Mouse (Mus musculus) v-Abl transformed pro-B cells (cell line): ENCODE data around the gene Olfr1359.

Experiments
- in situ Hi-C, 2 experiments: fragments of 400-800 bp; cut with MboI; formaldehyde crosslinking; loops; one replicate each; pipeline ENCODE4 v1.15.1; 2025; ENCODE audit not compliant: unreplicated experiment in 2 of 2

Olfr1359 gene

GRCm38 (mm10) chr13:21721757-21722372 is 24.0 kb downstream of the Olfr1359 start, which contains the start of gene Hist1h2bm:
Gene Hist1h2bm (plus strand): TSS chr13:21722044.
- in situ Hi-C loops = loop anchor here (5.0 to 25.0 kb wide), 3 partner anchors 210 to 1715 kb away; partner anchors contain the start of gene Gm11273 (in 1 of the 2)

- in situ Hi-C loops = loop anchor here (5.0 to 25.0 kb wide), 3 partner anchors 210 to 1715 kb away; partner anchors contain the start of gene Gm11273 (in 1 of the 2)
These were observed 24.5 kb downstream of the Olfr1359 start for GRCm38 (mm10) chr13:21722373-21722925.

GRCm38 (mm10) chr13:21722993-21723836 is 25.3 kb downstream of the Olfr1359 start:
- in situ Hi-C loops = loop anchor here (5.0 to 25.0 kb wide), 3 partner anchors 211 to 1714 kb away; partner anchors contain the start of gene Gm11273 (in 1 of the 2)

- in situ Hi-C loops = loop anchor here (5.0 to 25.0 kb wide), 6 partner anchors 791 to 1641 kb away; partner anchors contain the start of gene Elmo1 (in 2 of the 2)
These were observed 30.1 kb downstream of the Olfr1359 start for GRCm38 (mm10) chr13:21727948-21728572.

- in situ Hi-C loops = loop anchor here (5.0 to 25.0 kb wide), 6 partner anchors 792 to 1642 kb away; partner anchors contain the start of gene Elmo1 (in 2 of the 2)
These were observed 31.6 kb downstream of the Olfr1359 start for GRCm38 (mm10) chr13:21729544-21729943.

GRCm38 (mm10) chr13:21733466-21733865 is 35.6 kb downstream of the Olfr1359 start:
- in situ Hi-C loops = loop anchor here (5.0 to 25.0 kb wide), 10 partner anchors 51 to 1646 kb away; partner anchors contain the start of genes Elmo1 (in 2 of the 2), Hist1h1b (in 1 of the 2), Hist1h2an (in 1 of the 2) and Hist1h2bp (in 1 of the 2)

GRCm38 (mm10) chr13:21734010-21734905 is 36.3 kb downstream of the Olfr1359 start:
- in situ Hi-C loops = loop anchor here (5.0 to 25.0 kb wide), 10 partner anchors 51 to 1647 kb away; partner anchors contain the start of genes Elmo1 (in 2 of the 2), Hist1h1b (in 1 of the 2), Hist1h2an (in 1 of the 2) and Hist1h2bp (in 1 of the 2)

GRCm38 (mm10) chr13:21734906-21735767 is 37.2 kb downstream of the Olfr1359 start, which contains the start of gene Hist1h4j:
Gene Hist1h4j (plus strand): TSS chr13:21735064.
- in situ Hi-C loops = loop anchor here (5.0 to 25.0 kb wide), 10 partner anchors 50 to 1648 kb away; partner anchors contain the start of genes Elmo1 (in 2 of the 2), Hist1h1b (in 1 of the 2), Hist1h2an (in 1 of the 2) and Hist1h2bp (in 1 of the 2)

- in situ Hi-C loops = loop anchor here (25.0 kb wide), 5 partner anchors 808 to 1658 kb away; partner anchors contain the start of gene Elmo1 (in 2 of the 2)
These were observed 47.1 kb downstream of the Olfr1359 start for GRCm38 (mm10) chr13:21745006-21745405.

- in situ Hi-C loops = loop anchor here (10.0 to 25.0 kb wide), 6 partner anchors 812 to 1805 kb away; partner anchors contain the start of genes Elmo1 (in 2 of the 2), Hist1h1d (in 1 of the 2) and Hist1h4f (in 1 of the 2)
These were observed 51.7 kb downstream of the Olfr1359 start for GRCm38 (mm10) chr13:21749387-21750158.

GRCm38 (mm10) chr13:21750159-21751017 is 52.5 kb downstream of the Olfr1359 start, which contains the start of gene Hist1h4k:
Gene Hist1h4k (minus strand): TSS chr13:21750505.
- in situ Hi-C loops = loop anchor here in 1 of 2 experiments (10.0 kb wide), 1 partner anchor 1804 kb away; the partner anchor contains the start of genes Hist1h1d and Hist1h4f

- in situ Hi-C loops = loop anchor here in 1 of 2 experiments (10.0 kb wide), 1 partner anchor 1803 kb away; the partner anchor contains the start of genes Hist1h1d and Hist1h4f
These were observed 53.5 kb downstream of the Olfr1359 start for GRCm38 (mm10) chr13:21751417-21751816.

GRCm38 (mm10) chr13:21751827-21752226 is 53.9 kb downstream of the Olfr1359 start:
- in situ Hi-C loops = loop anchor here in 1 of 2 experiments (10.0 kb wide), 1 partner anchor 1803 kb away; the partner anchor contains the start of genes Hist1h1d and Hist1h4f

GRCm38 (mm10) chr13:21752356-21752755 is 54.4 kb downstream of the Olfr1359 start:
- in situ Hi-C loops = loop anchor here in 1 of 2 experiments (10.0 kb wide), 1 partner anchor 1802 kb away; the partner anchor contains the start of genes Hist1h1d and Hist1h4f

GRCm38 (mm10) chr13:21753051-21753523 is 55.2 kb downstream of the Olfr1359 start:
- in situ Hi-C loops = loop anchor here in 1 of 2 experiments (10.0 kb wide), 1 partner anchor 1802 kb away; the partner anchor contains the start of genes Hist1h1d and Hist1h4f
